Mouse (Mus musculus): ENCODE results near the gene Ttc34.

GRCm38 (mm10) chr4:154904185-154905071, 67.2 kb downstream of the Ttc34 start:
- TF ChIP-seq CTCF (IDR thresholded peaks at IDR 0.05; ENCODE audit: borderline replicate concordance, insufficient read depth, low read length) (no peak), POLR2A (IDR thresholded peaks at IDR 0.05; ENCODE audit: low read depth, low read length) (no peak)

Data from embryonic fibroblast, embryonic 13.5 days (primary cell).